Mouse (Mus musculus) myocyte (in vitro differentiated cells): ENCODE results near the gene Ntsr1. TPM values are rescaled to one million over a fixed set of nuclear protein-coding genes. Genes with fewer than 3 reads are reported as not detected.

ENCODE experiments used
- H3K27me3 ChIP-seq: one replicate; pipeline ENCODE4 v1.6.1; 2011; ENCODE audit not compliant: control insufficient read depth, insufficient read depth, insufficient read length
- H3K36me3 ChIP-seq: one replicate; pipeline ENCODE4 v1.6.1; 2011; ENCODE audit not compliant: control insufficient read depth, insufficient read depth
- H3K4me2 ChIP-seq: one replicate; pipeline ENCODE4 v1.6.1; 2011; ENCODE audit warnings: low read depth, control low read depth
- H3K4me3 ChIP-seq: one replicate; pipeline ENCODE4 v1.5.1; 2011; ENCODE audit warnings: mild to moderate bottlenecking, control low read depth, moderate library complexity
- H3K79me2 ChIP-seq: one replicate; pipeline ENCODE4 v1.6.1; 2011; ENCODE audit not compliant: control insufficient read depth, insufficient read depth
- H3ac ChIP-seq: one replicate; pipeline ENCODE4 v1.6.1; 2011; ENCODE audit not compliant: control insufficient read depth, insufficient read length
- CEBPB ChIP-seq: IDR thresholded peaks from 2 replicates; pipeline ENCODE4 v1.6.1; 2011; ENCODE audit warnings: mild to moderate bottlenecking, moderate library complexity; ENCODE audit not compliant: poor library complexity, insufficient read depth, severe bottlenecking
- E2F4 ChIP-seq: IDR thresholded peaks from one replicate; pipeline ENCODE4 v1.6.1; 2011; ENCODE audit warnings: mild to moderate bottlenecking, control low read depth, moderate library complexity; ENCODE audit not compliant: insufficient read depth
- MAX ChIP-seq: IDR thresholded peaks from one replicate; pipeline ENCODE4 v1.6.1; 2011; ENCODE audit warnings: low read depth, mild to moderate bottlenecking, control low read depth
- MYOD1 ChIP-seq, 3 experiments: IDR thresholded peaks; one replicate each; pipeline ENCODE4 v1.6.1; 2011; ENCODE audit warnings: control low read depth in 2 of 3, low read depth in 2 of 3, mild to moderate bottlenecking in 2 of 3, moderate library complexity in 1 of 3; ENCODE audit not compliant: insufficient read length in 2 of 3, control insufficient read depth in 1 of 3
- MYOG ChIP-seq, 3 experiments: IDR thresholded peaks; one replicate each; pipeline ENCODE4 v1.6.1; 2011; ENCODE audit warnings: control low read depth in 2 of 3, low read depth in 2 of 3, mild to moderate bottlenecking in 2 of 3; ENCODE audit not compliant: insufficient read length in 2 of 3, control insufficient read depth in 1 of 3, insufficient read depth in 1 of 3
- POLR2A ChIP-seq: IDR thresholded peaks from one replicate; pipeline ENCODE4 v1.6.1; 2011; ENCODE audit warnings: low read depth, mild to moderate bottlenecking, control low read depth, moderate library complexity; ENCODE audit not compliant: insufficient read length
- POLR2AphosphoS2 ChIP-seq: IDR thresholded peaks from one replicate; pipeline ENCODE4 v1.6.1; 2011; ENCODE audit warnings: low read depth, control low read depth; ENCODE audit not compliant: insufficient read length
- REST ChIP-seq: IDR thresholded peaks from one replicate; pipeline ENCODE4 v1.6.1; 2011; ENCODE audit warnings: mild to moderate bottlenecking, control low read depth, moderate library complexity; ENCODE audit not compliant: insufficient read depth, insufficient read length
- SRF ChIP-seq: IDR thresholded peaks from one replicate; pipeline ENCODE4 v1.6.1; 2011; ENCODE audit warnings: low read depth; ENCODE audit not compliant: control insufficient read depth, insufficient read length
- TCF12 ChIP-seq: IDR thresholded peaks from one replicate; pipeline ENCODE4 v1.6.1; 2011; ENCODE audit warnings: mild to moderate bottlenecking, control low read depth; ENCODE audit not compliant: poor library complexity, insufficient read depth, severe bottlenecking
- TCF3 ChIP-seq: IDR thresholded peaks from one replicate; pipeline ENCODE4 v1.6.1; 2011; ENCODE audit warnings: low read depth, control low read depth; ENCODE audit not compliant: insufficient read length
- USF1 ChIP-seq: IDR thresholded peaks from one replicate; pipeline ENCODE4 v1.6.1; 2011; ENCODE audit warnings: low read depth, mild to moderate bottlenecking, control low read depth, moderate library complexity
- polyA plus RNA-seq: library from polyadenylated mRNA; unstranded; fragments of >200 nt; fragmentation: generic; extraction: Trizol; gene quantifications from one replicate; pipeline ENCODE4 v1.2.1, GENCODE M21; 2012; ENCODE audit warnings: missing spikeins

The Ntsr1 gene
- polyA plus RNA-seq, 1 experiment: not detected

DNA sequence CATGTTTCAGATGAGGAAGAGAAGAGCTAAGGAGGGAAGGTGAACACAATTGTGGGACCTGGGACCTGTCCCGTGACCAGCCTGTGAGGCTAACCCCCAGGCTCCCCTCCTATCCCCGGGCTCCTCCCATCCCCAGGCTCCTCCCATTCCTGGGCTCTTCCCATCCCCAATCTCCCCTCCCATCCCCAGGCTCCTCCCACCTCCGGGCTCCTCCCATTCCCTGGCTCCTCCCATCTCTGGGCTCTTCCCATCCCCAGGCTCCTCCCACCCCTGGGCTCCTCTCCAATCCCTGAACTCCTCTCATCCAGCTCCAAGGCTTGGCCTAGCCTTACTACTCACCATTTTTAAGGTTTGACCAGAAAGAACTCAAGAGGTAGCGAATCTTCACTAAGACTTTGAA is 23.0 kb downstream of the Ntsr1 start:
- no peaks in the 10 kb centered on the region for H3K79me2 ChIP-seq
- peaks cover 39% of the 10 kb centered on the region for H3K27me3 ChIP-seq
- H3K4me2 ChIP-seq: no peak overlapping the region
- no peaks in the 10 kb centered on the region for H3K36me3 ChIP-seq
- TF ChIP-seq E2F4 (no peak), POLR2A (no peak), TCF3 (no peak), CEBPB (no peak), USF1 (no peak), SRF (no peak)
- no peak overlapping the region for H3K4me3 ChIP-seq
- H3ac ChIP-seq: no peak overlapping the region

DNA sequence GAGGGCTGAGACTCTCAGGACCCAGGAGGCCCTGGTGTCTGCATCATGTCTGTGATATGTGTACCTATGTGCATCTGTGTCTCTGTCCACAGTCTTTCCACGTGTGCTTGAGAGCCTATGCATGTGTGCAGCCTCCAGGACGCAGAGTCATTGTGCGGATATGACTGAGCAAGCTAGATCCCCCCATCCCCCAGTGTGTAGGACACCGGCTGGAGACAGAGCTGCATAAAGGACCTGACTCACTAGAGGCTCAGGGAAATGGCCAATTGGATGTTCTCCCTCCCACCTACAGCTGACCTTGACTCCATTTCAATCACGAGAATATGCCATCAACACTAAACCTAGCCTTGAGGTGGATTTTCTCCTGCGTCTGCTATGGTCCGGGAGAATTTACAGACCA is 27.7 kb downstream of the Ntsr1 start:
- Histone ChIP-seq H3K4me3 (no peak overlapping the region), H3K27me3 (peaks cover 78% of the 10 kb centered on the region), H3K36me3 (no peaks in the 10 kb centered on the region), H3ac (no peak overlapping the region), H3K79me2 (no peaks in the 10 kb centered on the region), H3K4me2 (no peak overlapping the region)
- TF ChIP-seq CEBPB: no peak
- no peak for TF ChIP-seq TCF12
- TF ChIP-seq USF1: no peak
- no peak for TF ChIP-seq SRF
- TF ChIP-seq REST: no peak
- no peak for TF ChIP-seq MYOD1 (IDR thresholded peaks at IDR 0.05; ENCODE audit: control insufficient read depth in 1 of 3, insufficient read length in 2 of 3, low read depth in 2 of 3)
- no peak for TF ChIP-seq POLR2AphosphoS2
- no peak for TF ChIP-seq E2F4
- TF ChIP-seq TCF3: no peak
- no peak for TF ChIP-seq MAX
- no peak for TF ChIP-seq POLR2A
- TF ChIP-seq MYOG (IDR thresholded peaks at IDR 0.05; ENCODE audit: control insufficient read depth in 1 of 3, insufficient read depth in 1 of 3, insufficient read length in 2 of 3, low read depth in 2 of 3): no peak

DNA sequence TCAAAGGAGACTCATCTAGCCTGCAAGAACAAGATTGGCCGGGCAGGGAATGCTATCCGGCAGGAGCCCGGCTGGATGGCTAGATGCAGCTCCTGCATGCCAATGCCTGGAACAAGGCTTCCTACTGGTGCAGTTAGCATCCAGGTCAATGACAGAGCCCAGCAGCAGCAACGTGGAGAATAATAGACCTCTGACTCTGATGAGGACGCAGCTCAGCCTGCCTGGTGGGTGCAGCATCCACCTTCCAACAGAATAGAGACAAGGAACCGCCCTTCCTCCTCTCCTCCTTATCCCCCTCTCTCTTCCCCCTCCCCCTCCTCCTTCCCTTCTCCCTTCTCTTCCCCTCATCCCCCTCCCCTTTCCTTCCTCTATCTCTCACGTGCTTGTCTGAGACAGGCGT is 28.1 kb downstream of the Ntsr1 start:
- Histone ChIP-seq H3ac (no peak overlapping the region), H3K27me3 (peaks cover 80% of the 10 kb centered on the region)
- TF ChIP-seq TCF3 (no peak), MYOG (IDR thresholded peaks at IDR 0.05; ENCODE audit: control insufficient read depth in 1 of 3, insufficient read depth in 1 of 3, insufficient read length in 2 of 3, low read depth in 2 of 3) (no peak), USF1 (no peak), SRF (no peak), E2F4 (no peak), CEBPB (no peak), MYOD1 (IDR thresholded peaks at IDR 0.05; ENCODE audit: control insufficient read depth in 1 of 3, insufficient read length in 2 of 3, low read depth in 2 of 3) (no peak), TCF12 (no peak), POLR2A (no peak), REST (no peak), MAX (no peak), POLR2AphosphoS2 (no peak)

GRCm38 (mm10) chr2:180530130-180530529 is 30.4 kb downstream of the Ntsr1 start:
- Histone ChIP-seq H3ac (no peak overlapping the region), H3K79me2 (no peaks in the 10 kb centered on the region), H3K27me3 (peaks cover 71% of the 10 kb centered on the region), H3K4me3 (no peak overlapping the region), H3K36me3 (no peaks in the 10 kb centered on the region), H3K4me2 (no peak overlapping the region)
- TF ChIP-seq E2F4 (no peak), POLR2AphosphoS2 (no peak), TCF3 (no peak), USF1 (no peak), REST (no peak), MAX (no peak)

More for the DNA sequence above, 28.1 kb downstream of the Ntsr1 start:
- no peaks in the 10 kb centered on the region for H3K79me2 ChIP-seq
- no peak overlapping the region for H3K4me3 ChIP-seq
- H3K36me3 ChIP-seq: no peaks in the 10 kb centered on the region
- H3K4me2 ChIP-seq: no peak overlapping the region

GRCm38 (mm10) chr2:180530584-180530983 is 30.8 kb downstream of the Ntsr1 start:
- H3K36me3 ChIP-seq: no peaks in the 10 kb centered on the region
- TF ChIP-seq POLR2AphosphoS2 (no peak), MYOD1 (IDR thresholded peaks at IDR 0.05; ENCODE audit: control insufficient read depth in 1 of 3, insufficient read length in 2 of 3, low read depth in 2 of 3) (no peak), TCF12 (no peak), MAX (no peak), MYOG (IDR thresholded peaks at IDR 0.05; ENCODE audit: control insufficient read depth in 1 of 3, insufficient read depth in 1 of 3, insufficient read length in 2 of 3, low read depth in 2 of 3) (no peak), POLR2A (no peak), USF1 (no peak), CEBPB (no peak), REST (no peak), TCF3 (no peak), SRF (no peak), E2F4 (no peak)
- peaks cover 67% of the 10 kb centered on the region for H3K27me3 ChIP-seq
- no peak overlapping the region for H3K4me3 ChIP-seq
- H3K79me2 ChIP-seq: no peaks in the 10 kb centered on the region
- H3K4me2 ChIP-seq: no peak overlapping the region
- no peak overlapping the region for H3ac ChIP-seq
